Mouse (Mus musculus) MEL (cell line): ENCODE data around the gene Aff3. TPM values are rescaled to one million over a fixed set of nuclear protein-coding genes. Genes with fewer than 3 reads are reported as not detected.

ENCODE experiments used
- DNase-seq: peaks from one replicate; pipeline ENCODE4 v3.0.0; 2011; ENCODE audit warnings: low read depth, low spot score
- H3K27ac ChIP-seq: 2 replicates; pipeline ENCODE4 v1.5.1; 2012; ENCODE audit warnings: low read depth, mild to moderate bottlenecking, control low read depth, low read length, moderate library complexity; ENCODE audit not compliant: control insufficient read depth
- H3K27me3 ChIP-seq, 2 experiments: fragments of 150-350 bp in 1 of 2; sonication (generic) in 1 of 2; 2 replicates each; pipeline ENCODE4 v1.6.1; 2012; ENCODE audit warnings: low read length in 2 of 2, mild to moderate bottlenecking in 2 of 2, improper control_type of control experiment in 1 of 2, moderate library complexity in 1 of 2; ENCODE audit not compliant: insufficient read depth in 2 of 2, control insufficient read depth in 1 of 2
- H3K36me3 ChIP-seq, 2 experiments: 2 replicates each; pipeline ENCODE4 v1.6.1; 2012 to 2014; ENCODE audit warnings: low read length in 2 of 2, improper control_type of control experiment in 1 of 2, inconsistent platforms in 1 of 2, mild to moderate bottlenecking in 1 of 2; ENCODE audit not compliant: insufficient read depth in 2 of 2, control insufficient read depth in 1 of 2
- H3K4me1 ChIP-seq, 2 experiments: fragments of 150-350 bp in 1 of 2; sonication (generic) in 1 of 2; 2 replicates each; pipeline ENCODE4 v1.6.1; 2012; ENCODE audit warnings: low read length in 2 of 2, improper control_type of control experiment in 1 of 2, mild to moderate bottlenecking in 1 of 2; ENCODE audit not compliant: insufficient read depth in 2 of 2, control insufficient read depth in 1 of 2
- H3K4me3 ChIP-seq, 2 experiments: fragments of 150-350 bp in 1 of 2; sonication (generic) in 1 of 2; 2 replicates each; pipeline ENCODE4 v1.5.1; 2012; ENCODE audit warnings: low read depth in 2 of 2, low read length in 2 of 2, mild to moderate bottlenecking in 2 of 2, moderate library complexity in 2 of 2, control low read depth in 1 of 2, improper control_type of control experiment in 1 of 2; ENCODE audit not compliant: control insufficient read depth in 1 of 2, insufficient read depth in 1 of 2
- H3K79me2 ChIP-seq: 2 replicates; pipeline ENCODE4 v1.6.1; 2012; ENCODE audit warnings: mild to moderate bottlenecking, low read length, moderate library complexity; ENCODE audit not compliant: control insufficient read depth, poor library complexity, insufficient read depth
- H3K9ac ChIP-seq: 2 replicates; pipeline ENCODE4 v1.6.1; 2012; ENCODE audit warnings: low read depth, mild to moderate bottlenecking, control low read depth, low read length, moderate library complexity; ENCODE audit not compliant: control insufficient read depth, poor library complexity, severe bottlenecking
- H3K9me3 ChIP-seq: fragments of 150-350 bp; sonication (generic); replicated peaks from 2 replicates; pipeline ENCODE4 v1.6.1; 2012; ENCODE audit warnings: mild to moderate bottlenecking, low read length, improper control_type of control experiment, moderate library complexity; ENCODE audit not compliant: insufficient read depth
- CHD2 ChIP-seq: IDR thresholded peaks from 2 replicates; pipeline ENCODE4 v1.6.1; 2011; ENCODE audit warnings: low read length, improper control_type of control experiment
- EP300 ChIP-seq, 2 experiments: IDR thresholded peaks; 2 replicates each; pipeline ENCODE4 v1.6.1; 2011; ENCODE audit warnings: improper control_type of control experiment in 2 of 2, low read length in 2 of 2, low read depth in 1 of 2, mild to moderate bottlenecking in 1 of 2
- GABPA ChIP-seq: IDR thresholded peaks from 2 replicates; pipeline ENCODE4 v1.6.1; 2012; ENCODE audit warnings: low read depth, mild to moderate bottlenecking, inconsistent platforms, low read length, improper control_type of control experiment, moderate library complexity
- GATA1 ChIP-seq: IDR thresholded peaks from 2 replicates; pipeline ENCODE4 v1.6.1; 2011; ENCODE audit warnings: low read depth, low read length, improper control_type of control experiment
- HCFC1 ChIP-seq: IDR thresholded peaks from 2 replicates; pipeline ENCODE4 v1.6.1; 2012; ENCODE audit warnings: low read depth, mild to moderate bottlenecking, inconsistent platforms, low read length, improper control_type of control experiment, moderate library complexity
- JUND ChIP-seq: IDR thresholded peaks from 2 replicates; pipeline ENCODE4 v1.6.1; 2011; ENCODE audit warnings: low read depth, mild to moderate bottlenecking, improper control_type of control experiment, low read length
- MAX ChIP-seq: IDR thresholded peaks from 2 replicates; pipeline ENCODE4 v1.6.1; 2011; ENCODE audit warnings: low read length, improper control_type of control experiment
- MEF2A ChIP-seq: IDR thresholded peaks from 2 replicates; pipeline ENCODE4 v1.6.1; 2014; ENCODE audit warnings: low read depth, mild to moderate bottlenecking, inconsistent platforms, low read length, improper control_type of control experiment; ENCODE audit not compliant: poor library complexity, insufficient replicate concordance, severe bottlenecking; ENCODE audit errors: extremely low read depth
- NELFE ChIP-seq: IDR thresholded peaks from 2 replicates; pipeline ENCODE4 v1.6.1; 2011; ENCODE audit warnings: low read depth, low read length, improper control_type of control experiment
- NRF1 ChIP-seq: IDR thresholded peaks from 2 replicates; pipeline ENCODE4 v1.6.1; 2014; ENCODE audit warnings: low read depth, mild to moderate bottlenecking, inconsistent platforms, low read length, improper control_type of control experiment, moderate library complexity; ENCODE audit not compliant: poor library complexity, insufficient read depth, severe bottlenecking
- POLR2A ChIP-seq, 2 experiments: IDR thresholded peaks; 2 replicates each; pipeline ENCODE4 v1.6.1; 2011 to 2012; ENCODE audit warnings: low read length in 2 of 2, mild to moderate bottlenecking in 2 of 2, control low read depth in 1 of 2, improper control_type of control experiment in 1 of 2, low read depth in 1 of 2, moderate library complexity in 1 of 2; ENCODE audit not compliant: control insufficient read depth in 1 of 2, insufficient read depth in 1 of 2, poor library complexity in 1 of 2
- POLR2AphosphoS2 ChIP-seq: IDR thresholded peaks from 2 replicates; pipeline ENCODE4 v1.6.1; 2011; ENCODE audit warnings: low read length, improper control_type of control experiment
- SIN3A ChIP-seq: IDR thresholded peaks from 2 replicates; pipeline ENCODE4 v1.6.1; 2012; ENCODE audit warnings: low read length, improper control_type of control experiment, inconsistent platforms
- TAL1 ChIP-seq: IDR thresholded peaks from 2 replicates; pipeline ENCODE4 v1.6.1; 2012; ENCODE audit warnings: mild to moderate bottlenecking, inconsistent platforms, low read length, moderate library complexity, mixed read lengths
- TBP ChIP-seq: IDR thresholded peaks from 2 replicates; pipeline ENCODE4 v1.8.0; 2011; ENCODE audit warnings: low read depth, low read length, improper control_type of control experiment
- TCF12 ChIP-seq: IDR thresholded peaks from 2 replicates; pipeline ENCODE4 v1.6.1; 2014; ENCODE audit warnings: low read depth, mild to moderate bottlenecking, inconsistent platforms, low read length, improper control_type of control experiment, moderate library complexity
- USF1 ChIP-seq: IDR thresholded peaks from 2 replicates; pipeline ENCODE4 v1.6.1; 2014; ENCODE audit warnings: low read depth, mild to moderate bottlenecking, inconsistent platforms, low read length, improper control_type of control experiment, moderate library complexity
- ZC3H11A ChIP-seq: IDR thresholded peaks from 2 replicates; pipeline ENCODE4 v1.6.1; 2012; ENCODE audit warnings: low read depth, mild to moderate bottlenecking, inconsistent platforms, low read length, improper control_type of control experiment
- ZMIZ1 ChIP-seq: IDR thresholded peaks from 2 replicates; pipeline ENCODE4 v1.6.1; 2012; ENCODE audit warnings: low read depth, mild to moderate bottlenecking, inconsistent platforms, low read length, improper control_type of control experiment, moderate library complexity
- ZNF384 ChIP-seq: IDR thresholded peaks from 2 replicates; pipeline ENCODE4 v1.6.1; 2012; ENCODE audit warnings: low read depth, mild to moderate bottlenecking, inconsistent platforms, low read length, improper control_type of control experiment
- polyA plus RNA-seq, 2 experiments: library from polyadenylated mRNA; stranded (reverse) in 1 of 2; unstranded in 1 of 2; fragments of >175 nt in 1 of 2; fragments of >200 nt in 1 of 2; gene quantifications; 2 replicates each; pipeline versions ENCODE4 v1.2.1 to v1.2.4; 2012; ENCODE audit warnings: low replicate concordance in 2 of 2, low read depth in 1 of 2; ENCODE audit not compliant: insufficient read length in 2 of 2, insufficient read depth in 1 of 2, missing spikeins in 1 of 2
- total RNA-seq: library from RNA; depleted of rRNA; stranded (reverse); fragments of 300-350 nt; gene quantifications from 2 replicates; pipeline ENCODE4 v1.2.3, GENCODE M21; 2012

Gene Aff3
- total and polyA plus RNA-seq, 3 experiments, result 18.5 to 41.1 (median 25.4) TPM

GRCm38 (mm10) chr1:38604611-38605010 is 60.1 kb downstream of the Aff3 start:
- Histone ChIP-seq H3K4me3 (no peak overlapping the region), H3K36me3 (peaks cover 0 to 3% of the 10 kb centered on the region in 2 experiments; a peak in 3 of 4 replicates)
- TF ChIP-seq NRF1, result no peak
- TF ChIP-seq JUND, result no peak
- no peak for TF ChIP-seq TAL1
- TF ChIP-seq, all 39 proteins: peak for 0
- Histone ChIP-seq H3K4me1 (peaks cover 0 to 3% of the 10 kb centered on the region in 2 experiments; a peak in 2 of 4 replicates), H3K9me3 (no peaks in the 10 kb centered on the region), H3K27ac (no peak overlapping the region), H3K9ac (no peak overlapping the region), H3K79me2 (no peaks in the 10 kb centered on the region; the same call in 1 of the 2 replicates), H3K27me3 (no peaks in the 10 kb centered on the region)
- no peak for DNase-seq

- H3K27ac ChIP-seq, result no peak overlapping the region
- no peak overlapping the region for H3K9ac ChIP-seq
- no peaks in the 10 kb centered on the region; the same call in 1 of the 2 replicates for H3K79me2 ChIP-seq
- H3K4me3 ChIP-seq, result no peak overlapping the region
- no peak for DNase-seq
- no peaks in the 10 kb centered on the region for H3K27me3 ChIP-seq
- TF ChIP-seq CHD2 (no peak), ZC3H11A (no peak), MAX (no peak), EP300 (IDR thresholded peaks at IDR 0.05; ENCODE audit: low read depth in 1 of 2, low read length in 2 of 2) (no peak), HCFC1 (no peak), TAL1 (no peak), ZNF384 (no peak), GABPA (no peak), GATA1 (no peak), POLR2AphosphoS2 (no peak), TBP (no peak), POLR2A (IDR thresholded peaks at IDR 0.05; ENCODE audit: control insufficient read depth in 1 of 2, insufficient read depth in 1 of 2, low read depth in 1 of 2, low read length in 2 of 2, poor library complexity in 1 of 2) (no peak), MEF2A (no peak), ZMIZ1 (no peak), NELFE (no peak), USF1 (no peak), TCF12 (no peak), SIN3A (no peak), NRF1 (no peak)
- no peaks in the 10 kb centered on the region; a peak in 3 of 4 replicates for H3K36me3 ChIP-seq
- peaks cover 0 to 3% of the 10 kb centered on the region in 2 experiments; a peak in 2 of 4 replicates for H3K4me1 ChIP-seq
- no peaks in the 10 kb centered on the region for H3K9me3 ChIP-seq
These were observed 62.8 kb downstream of the Aff3 start for GRCm38 (mm10) chr1:38601802-38602508.
